Mouse (Mus musculus): ENCODE results near the gene Taf4.

DNA sequence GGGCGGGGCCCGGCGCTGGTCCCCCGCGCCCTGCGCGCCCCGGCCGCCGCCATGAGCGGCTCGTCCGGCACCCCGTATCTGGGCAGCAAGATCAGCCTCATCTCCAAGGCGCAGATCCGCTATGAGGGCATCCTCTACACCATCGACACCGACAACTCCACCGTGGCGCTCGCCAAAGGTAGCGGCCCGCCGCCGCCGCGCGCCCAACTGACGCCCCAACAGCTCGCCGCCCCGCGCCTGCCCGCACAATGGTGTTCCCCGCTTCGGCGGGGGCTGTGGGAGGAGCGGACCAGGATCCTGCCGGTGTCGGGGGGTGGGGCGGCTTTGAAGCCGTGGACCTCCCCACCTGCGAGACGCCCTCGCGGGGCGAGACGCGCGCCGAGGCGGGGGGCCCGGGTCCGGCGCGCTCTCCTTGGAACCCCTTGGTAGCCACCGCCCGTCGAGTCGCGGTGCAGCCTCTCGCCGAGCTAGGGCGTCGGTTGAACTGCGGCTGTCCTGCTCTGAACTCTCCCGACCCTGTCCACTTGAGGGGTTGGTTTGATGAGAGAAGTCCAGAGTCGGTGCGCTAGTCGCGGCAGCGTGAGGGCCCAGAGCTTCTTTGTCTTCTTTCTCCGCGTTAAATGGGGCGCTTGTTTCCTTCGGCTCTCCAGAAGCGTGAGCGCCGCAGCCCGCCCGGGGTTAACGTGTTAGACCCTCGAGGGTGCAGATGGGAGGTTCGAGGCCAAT, 48.9 kb upstream of the Taf4 start:
- no peak for TF ChIP-seq MAX (IDR thresholded peaks at IDR 0.05; ENCODE audit: low read depth)
- no peak for TF ChIP-seq POLR2A (IDR thresholded peaks at IDR 0.05; ENCODE audit: insufficient read length, low read depth)
- TF ChIP-seq POLR2AphosphoS2 (IDR thresholded peaks at IDR 0.05; ENCODE audit: insufficient read length, low read depth), result no peak
- no peak for TF ChIP-seq USF1 (IDR thresholded peaks at IDR 0.05; ENCODE audit: low read depth)
- no peak for TF ChIP-seq REST (IDR thresholded peaks at IDR 0.05; ENCODE audit: insufficient read depth, insufficient read length)
- TF ChIP-seq MYOG (IDR thresholded peaks at IDR 0.05; ENCODE audit: control insufficient read depth in 1 of 3, insufficient read depth in 1 of 3, insufficient read length in 2 of 3, low read depth in 2 of 3), result no peak
- TF ChIP-seq E2F4 (IDR thresholded peaks at IDR 0.05; ENCODE audit: insufficient read depth), result no peak
- no peak for TF ChIP-seq TCF3 (IDR thresholded peaks at IDR 0.05; ENCODE audit: insufficient read length, low read depth)
